Mouse (Mus musculus) ovary, postnatal 36 days (tissue): ENCODE data around the gene Mcm9.
A peak's percentile ranks its signal among the peaks of the same experiment; 100 is the strongest.
"Not testable (repeated sequence)": the region's sequence is repeated elsewhere in the genome, so short reads cannot be mapped to it uniquely, and the experiment has no call there.

ENCODE experiments used
- DNase-seq: peaks from one replicate; pipeline ENCODE4 v3.0.0; 2022; ENCODE audit warnings: low spot score, mixed read lengths

Gene Mcm9

DNA sequence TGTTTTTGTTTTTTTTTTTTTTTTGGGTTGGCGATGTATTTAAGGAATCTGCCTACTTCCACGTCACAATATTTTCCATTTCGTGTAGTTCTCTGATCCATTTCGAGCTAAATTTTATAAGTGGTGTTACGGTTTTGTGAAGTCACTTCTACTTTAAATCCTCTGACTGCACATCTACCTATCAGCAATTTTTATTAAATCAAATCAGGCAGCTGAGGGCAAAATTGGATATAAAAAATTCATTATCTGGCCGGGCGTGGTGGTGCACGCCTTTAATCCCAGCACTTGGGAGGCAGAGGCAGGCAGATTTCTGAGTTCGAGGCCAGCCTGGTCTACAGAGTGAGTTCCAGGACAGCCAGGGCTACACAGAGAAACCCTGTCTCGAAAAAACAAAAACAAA, at the start of gene Mcm9:
TSS of gene Mcm9 (minus strand) at position 101 of the 400 bp plus-strand sequence.
- DNase-seq, result not testable (repeated sequence)

DNA sequence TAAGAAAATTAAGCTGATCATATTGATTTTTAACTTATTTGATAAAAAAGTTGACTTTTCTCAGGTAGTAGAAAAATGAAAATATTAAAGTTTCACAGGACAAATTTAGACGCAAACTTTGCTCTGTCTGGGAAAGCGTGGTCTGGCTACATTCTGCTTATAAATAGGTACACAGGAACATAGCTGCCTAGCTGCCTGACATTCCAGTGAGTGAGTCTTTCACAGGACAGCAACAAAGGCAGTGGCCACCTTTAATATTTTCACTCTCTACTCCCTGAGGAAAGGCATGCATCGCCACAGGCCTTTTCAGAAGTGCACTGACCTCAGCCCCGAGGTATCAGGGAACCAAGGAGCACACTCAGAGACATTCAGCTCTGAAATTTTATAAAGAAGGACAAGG, 31.5 kb upstream of the Mcm9 start:
- DNase-seq, result no peak

DNA sequence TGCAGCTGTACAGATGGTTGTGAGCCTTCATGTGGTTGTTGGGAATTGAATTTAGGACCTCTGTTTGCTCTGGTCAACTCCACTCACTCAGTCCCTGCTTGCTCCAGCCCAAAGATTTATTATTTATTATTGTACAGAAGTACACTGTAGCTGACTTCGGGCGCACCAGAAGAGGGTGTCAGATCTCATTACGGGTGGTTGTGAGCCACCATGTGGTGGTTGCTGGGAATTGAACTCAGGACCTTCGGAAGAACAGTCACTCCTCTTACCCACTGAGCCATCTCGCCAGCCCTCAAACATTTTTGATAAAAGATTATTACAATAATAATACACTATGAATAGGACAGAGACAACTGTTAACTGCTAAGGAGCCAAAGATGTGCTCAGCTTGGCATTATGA, 24.0 kb upstream of the Mcm9 start:
- not testable (repeated sequence) for DNase-seq

DNA sequence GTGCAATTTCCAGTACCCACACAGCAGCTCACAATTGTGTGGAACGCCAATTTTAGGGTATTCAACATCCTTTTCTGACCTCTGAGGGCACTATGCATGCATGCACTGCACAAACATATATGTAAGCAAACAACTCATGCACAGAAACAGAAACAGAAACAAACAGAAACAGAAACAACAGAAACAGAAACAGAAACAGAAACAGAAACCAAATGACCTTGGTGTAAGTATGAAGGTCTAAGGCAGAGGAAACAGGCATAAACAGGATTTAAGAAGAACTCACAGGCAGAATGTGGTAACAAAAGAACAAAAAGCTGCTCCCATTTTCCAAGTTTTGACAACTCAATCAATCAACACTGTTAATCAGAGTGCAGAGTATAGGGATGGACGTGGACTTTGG, 20.4 kb upstream of the Mcm9 start:
- DNase-seq, result no peak

DNA sequence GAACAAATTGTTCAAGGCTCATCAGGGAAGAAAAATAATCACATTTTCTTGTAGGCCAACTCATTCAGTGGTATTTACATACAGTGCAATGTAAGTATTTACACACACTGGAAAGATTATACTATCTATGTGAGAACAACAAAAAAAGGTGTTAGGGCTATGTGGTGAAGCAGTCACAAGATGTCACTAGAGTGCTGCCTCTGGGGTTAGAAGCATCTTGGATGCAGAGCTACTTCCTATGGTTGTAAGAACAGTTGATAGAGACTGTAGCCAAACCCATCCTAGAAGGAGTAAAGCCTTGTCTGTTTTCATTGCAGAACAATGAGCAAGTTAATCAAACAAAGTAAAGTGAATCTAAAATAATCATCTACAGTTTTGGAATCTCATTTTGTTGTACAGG, 11.3 kb upstream of the Mcm9 start:
- DNase-seq, result no peak

DNA sequence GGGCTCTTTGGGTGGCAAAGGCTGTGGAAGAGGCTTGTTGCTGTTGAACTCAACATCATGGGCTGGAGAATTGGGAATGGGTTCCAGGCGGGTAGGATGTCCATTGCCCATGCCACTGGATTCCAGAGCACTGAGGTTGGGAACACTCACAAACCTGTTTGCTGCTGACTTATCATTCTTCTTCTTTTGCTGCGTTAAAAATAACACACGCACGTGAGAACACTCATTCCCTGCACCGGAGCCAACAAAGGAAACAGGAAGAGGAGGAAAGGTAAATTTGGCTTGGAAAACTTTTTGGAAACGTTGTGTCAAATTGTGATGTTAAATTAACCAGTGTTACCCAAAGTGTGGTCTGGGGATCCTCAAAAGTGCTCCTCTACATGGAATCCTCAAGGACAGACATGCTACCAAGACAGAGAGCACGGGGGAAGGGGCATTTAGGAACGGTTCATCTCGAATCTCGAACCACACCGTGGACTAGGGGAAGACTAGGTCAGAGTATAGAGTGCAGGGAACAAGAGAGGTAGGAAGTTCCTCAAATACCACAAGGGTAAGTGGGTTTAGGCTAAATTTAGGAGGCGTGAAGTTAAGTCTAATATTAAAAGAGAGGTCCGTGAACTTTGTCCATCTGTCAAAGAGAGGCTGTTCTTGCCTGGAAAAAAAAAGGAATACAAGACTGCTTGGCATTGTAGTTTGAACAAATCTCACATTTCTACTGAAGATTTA, 5.2 kb upstream of the Mcm9 start:
- DNase-seq, result no peak

DNA sequence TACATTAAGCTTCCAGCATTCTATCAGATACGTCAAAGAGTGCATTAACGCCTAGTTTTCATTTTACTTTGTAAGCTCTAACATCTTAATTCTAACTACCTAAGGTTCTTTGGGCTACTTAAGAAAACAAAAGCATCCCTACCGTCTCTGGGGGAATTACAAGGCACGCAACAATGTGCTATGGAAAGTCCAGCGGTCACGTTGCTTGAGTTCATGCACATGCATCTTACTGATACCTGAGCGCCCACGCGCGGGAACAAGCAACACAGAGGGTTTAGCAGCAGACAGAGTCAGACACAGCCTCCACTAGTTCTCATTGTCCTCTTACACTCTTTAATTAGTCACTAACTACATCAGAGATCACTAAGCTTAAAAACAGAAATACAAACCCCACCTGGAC, 3.9 kb upstream of the Mcm9 start:
- DNase-seq, result no peak

DNA sequence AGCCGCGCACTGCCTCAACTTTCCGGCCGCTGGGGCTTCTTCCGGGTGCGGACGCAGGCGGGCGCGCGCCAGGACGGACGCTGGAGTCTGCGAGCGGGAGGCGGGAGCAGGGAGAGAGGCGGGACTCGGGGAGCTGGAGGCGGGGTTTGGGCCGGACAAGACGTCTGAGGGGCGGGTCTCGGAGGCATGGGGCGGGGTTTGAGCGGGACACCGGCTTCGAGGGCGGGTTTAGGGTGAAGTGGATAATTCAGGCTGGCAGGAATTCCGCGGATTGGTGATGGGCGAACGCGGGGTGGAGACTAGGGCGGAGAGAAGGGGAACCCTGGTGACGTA, 355 bp downstream of the Mcm9 start:
- DNase-seq, result peak; percentile 95

DNA sequence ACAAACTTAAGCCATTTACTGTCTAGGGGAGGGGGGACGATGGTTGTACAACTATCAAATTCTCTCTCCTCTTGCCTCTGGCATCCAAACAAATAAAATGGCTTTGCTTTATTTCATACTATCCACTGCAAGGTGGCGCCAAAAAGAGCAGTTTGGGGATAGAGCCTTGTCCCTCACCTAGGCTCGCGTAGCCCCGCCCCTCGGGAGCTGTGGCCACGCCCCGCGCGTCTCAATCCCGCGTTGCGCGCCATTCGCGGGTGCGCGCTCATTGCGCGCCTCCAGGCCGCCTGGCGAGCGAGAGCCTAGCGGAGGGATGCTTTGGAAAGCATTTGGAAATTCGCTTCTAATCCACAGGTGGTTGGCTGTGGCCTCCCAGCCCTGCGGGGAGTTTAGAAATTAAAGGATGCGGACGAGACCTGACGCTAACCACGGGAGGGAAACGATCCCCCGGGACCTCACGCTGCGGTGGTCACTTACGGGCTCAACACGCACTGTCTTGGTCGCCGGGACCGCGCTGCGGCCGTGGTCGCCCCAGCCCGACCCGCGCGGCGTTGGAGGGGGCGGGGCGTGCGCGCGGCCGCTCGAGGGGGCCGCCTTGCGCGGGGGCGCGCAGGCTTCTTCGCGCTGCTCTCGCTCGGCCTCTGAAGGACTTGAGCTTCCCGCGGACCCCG, 857 bp downstream of the Mcm9 start:
- DNase-seq, result peak; percentile 92

DNA sequence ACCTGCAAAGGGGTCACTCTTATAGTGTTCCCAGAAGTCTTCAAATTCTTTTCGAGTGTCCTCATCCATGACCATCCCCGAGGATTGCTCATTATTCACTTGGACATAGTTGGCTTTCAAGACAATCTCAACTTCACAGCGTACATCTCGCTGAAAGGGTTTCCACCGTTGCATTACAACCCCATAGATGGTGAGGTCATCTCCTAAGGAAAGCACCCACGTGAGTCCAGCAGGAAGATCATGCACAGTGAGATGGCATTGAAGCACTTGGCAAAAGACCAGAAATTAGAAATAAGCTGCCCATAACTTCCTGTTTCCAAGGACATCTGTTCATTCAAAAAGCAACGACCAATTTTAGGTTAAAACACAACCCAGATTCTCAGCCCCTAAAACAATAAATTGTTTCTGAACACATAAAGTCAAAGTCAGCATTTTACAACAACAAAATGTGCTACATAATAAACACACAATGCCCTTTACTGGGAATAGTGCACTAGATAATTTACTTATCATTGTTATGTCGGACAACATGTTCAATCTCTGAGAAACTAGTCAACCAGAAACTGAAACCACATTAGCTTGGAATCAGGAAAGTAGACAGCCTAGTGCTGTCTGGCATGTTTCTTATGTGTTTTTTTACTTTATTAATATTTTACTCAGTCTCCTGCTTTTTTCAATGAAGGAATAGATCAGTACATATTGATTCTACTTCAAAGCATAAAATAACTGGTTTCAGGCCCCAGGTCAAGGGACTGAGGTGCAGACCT, 14.2 kb downstream of the Mcm9 start:
- DNase-seq, result no peak

DNA sequence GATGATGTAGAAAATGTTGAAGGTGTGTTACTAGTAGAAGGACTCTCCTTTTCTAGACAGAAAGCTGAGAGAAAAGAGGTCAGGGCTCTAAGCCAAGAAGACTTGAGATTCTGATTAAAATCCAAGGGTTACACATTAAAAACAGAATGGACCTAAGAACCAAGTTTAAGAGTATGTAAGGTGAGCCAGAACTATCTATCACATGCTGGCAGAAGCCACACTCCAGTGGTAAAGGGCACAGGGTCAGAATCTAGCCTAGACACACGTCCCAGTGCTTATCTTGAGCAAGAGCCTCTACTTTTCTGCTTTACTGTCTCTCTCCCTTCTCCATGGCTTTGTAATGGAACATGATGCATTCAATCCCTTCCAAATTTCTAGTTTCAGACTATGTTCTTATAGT, 16.3 kb downstream of the Mcm9 start:
- no peak for DNase-seq

DNA sequence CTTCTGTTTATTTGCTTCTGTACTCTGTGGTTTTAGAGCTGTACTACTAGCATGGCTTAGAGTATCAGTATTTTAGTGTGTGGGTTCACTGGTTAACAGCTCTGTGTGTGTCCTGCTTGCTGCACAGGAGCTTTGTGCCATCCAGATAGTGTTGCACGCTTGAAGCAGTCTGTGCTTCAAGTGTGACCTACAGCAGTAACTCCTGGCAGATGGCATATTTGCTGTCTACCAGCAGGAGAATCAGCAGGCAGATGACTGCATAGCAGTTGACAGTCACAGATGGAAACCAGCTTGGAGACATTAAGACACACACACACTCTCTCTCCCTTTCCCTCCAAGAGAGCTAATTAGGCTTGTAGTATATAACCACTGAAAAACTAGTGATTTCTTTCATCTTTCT, 18.1 kb downstream of the Mcm9 start:
- DNase-seq, result no peak

DNA sequence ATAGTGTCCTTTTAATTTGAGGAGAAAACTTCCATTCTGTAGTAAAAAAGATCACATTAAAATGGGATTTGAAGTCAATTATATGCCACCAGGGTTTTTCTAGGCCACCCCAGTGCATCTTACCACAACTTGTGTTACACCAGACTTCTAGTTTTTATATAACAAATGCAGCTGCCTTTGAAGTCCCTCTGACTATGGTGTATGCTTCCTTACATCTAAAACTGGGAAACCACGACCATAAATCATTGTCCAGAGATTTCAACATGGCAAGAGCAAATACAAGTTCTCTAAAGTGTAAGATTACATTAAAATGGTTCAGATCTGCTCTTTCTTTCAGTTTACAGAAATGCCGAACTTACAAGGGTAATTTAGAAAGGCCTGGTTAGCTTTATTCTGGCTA, 22.0 kb downstream of the Mcm9 start:
- DNase-seq, result no peak

DNA sequence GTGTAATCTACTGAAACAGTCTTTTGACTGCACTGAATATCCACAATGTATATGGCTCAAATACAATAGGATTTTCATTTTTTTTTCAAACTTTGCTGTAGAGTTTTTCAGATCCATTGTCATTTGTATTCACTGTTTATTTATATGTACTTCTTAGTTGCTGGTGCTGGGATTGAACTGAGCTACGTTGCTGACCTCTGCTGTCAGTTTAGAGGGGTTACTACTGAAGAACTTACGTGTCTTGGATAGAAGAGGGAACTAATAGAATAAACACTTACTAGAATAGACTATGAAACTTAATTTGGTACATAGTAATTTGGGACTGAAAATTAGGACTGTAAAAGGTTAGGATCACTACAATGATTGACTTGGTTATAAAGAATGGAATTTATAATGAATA, 24.9 kb downstream of the Mcm9 start:
- DNase-seq, result no peak

DNA sequence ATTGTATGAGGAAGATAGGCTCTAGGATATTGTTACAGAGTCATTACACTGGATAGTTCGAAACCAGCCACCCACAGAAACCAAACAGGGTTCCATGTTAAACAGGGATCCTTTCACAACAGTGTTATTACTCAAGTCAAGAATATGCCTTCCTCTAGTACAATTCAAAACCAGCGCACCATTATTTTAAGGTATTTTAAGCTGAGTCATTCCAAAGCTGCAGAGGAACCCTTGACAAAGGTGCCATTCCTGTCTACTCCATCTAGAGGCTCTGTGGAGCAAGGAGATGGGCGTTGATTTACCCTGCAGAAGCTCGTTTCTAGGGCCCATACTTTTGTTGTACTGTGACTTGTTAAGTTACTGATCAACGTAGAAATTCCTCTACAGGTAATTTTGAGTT, 31.4 kb downstream of the Mcm9 start:
- no peak for DNase-seq

DNA sequence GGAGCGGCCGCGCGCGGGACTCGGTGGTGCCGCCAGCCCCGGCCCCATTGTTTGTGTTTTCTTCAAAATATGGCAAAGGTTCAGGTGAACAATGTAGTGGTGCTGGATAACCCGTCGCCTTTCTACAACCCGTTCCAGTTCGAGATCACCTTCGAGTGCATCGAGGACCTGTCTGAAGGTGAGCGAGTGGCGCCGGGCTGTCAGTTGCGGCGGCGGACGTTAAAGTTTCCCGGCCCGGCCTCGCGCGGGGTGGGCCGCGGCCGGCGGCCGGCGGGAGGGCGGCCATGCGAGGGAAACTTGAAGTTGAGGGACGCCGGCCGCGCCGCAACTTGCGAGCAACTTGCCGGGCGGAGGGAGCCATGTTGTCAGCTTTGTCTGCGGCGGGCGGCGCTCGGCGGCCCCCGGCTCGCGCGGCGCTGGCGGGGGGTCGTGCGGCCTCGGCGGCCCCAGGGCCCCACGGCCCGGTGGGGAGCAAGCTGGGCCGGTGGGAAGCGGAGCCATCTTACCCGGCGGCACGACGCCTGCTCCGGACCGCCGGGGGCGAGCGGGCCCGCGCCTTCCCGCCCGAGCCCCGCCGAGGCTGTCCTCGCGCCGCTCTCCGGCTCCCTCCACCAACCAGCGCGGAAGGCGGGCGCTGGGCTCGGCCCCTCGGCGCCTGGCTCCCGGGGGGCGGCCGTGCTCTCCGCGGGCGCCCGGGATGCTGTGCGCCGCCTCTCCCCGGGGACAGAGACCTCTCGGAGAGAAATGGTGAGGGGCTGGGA, 32.9 kb downstream of the Mcm9 start:
- peak; percentile 62 for DNase-seq

DNA sequence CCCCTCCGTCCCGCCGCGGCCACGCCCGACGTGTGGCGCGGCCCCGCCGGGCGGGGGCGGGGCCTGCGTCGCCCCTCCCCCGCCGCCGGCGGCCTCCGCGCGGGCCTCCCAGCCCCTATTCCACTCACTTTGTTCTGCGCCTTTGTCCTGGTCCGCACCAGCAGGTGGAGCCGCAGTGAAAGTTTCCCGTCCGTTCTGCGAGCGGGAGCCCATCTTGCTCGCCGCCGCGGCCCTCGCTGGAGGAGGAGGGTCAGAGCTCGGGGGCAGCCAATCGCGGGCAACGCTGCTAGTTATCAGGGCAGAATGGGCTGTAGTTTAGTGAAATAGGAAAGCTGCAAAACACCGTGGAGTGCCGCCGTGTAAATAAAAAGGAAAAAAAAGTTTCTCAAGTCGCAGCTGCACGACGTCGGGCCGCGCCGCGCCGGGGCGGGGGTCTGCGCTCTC, 33.5 kb downstream of the Mcm9 start, which contains the start of gene Asf1a:
TSS of gene Asf1a (plus strand) at position 81 of the 444 bp plus-strand sequence.
- DNase-seq, result peak; percentile 98

DNA sequence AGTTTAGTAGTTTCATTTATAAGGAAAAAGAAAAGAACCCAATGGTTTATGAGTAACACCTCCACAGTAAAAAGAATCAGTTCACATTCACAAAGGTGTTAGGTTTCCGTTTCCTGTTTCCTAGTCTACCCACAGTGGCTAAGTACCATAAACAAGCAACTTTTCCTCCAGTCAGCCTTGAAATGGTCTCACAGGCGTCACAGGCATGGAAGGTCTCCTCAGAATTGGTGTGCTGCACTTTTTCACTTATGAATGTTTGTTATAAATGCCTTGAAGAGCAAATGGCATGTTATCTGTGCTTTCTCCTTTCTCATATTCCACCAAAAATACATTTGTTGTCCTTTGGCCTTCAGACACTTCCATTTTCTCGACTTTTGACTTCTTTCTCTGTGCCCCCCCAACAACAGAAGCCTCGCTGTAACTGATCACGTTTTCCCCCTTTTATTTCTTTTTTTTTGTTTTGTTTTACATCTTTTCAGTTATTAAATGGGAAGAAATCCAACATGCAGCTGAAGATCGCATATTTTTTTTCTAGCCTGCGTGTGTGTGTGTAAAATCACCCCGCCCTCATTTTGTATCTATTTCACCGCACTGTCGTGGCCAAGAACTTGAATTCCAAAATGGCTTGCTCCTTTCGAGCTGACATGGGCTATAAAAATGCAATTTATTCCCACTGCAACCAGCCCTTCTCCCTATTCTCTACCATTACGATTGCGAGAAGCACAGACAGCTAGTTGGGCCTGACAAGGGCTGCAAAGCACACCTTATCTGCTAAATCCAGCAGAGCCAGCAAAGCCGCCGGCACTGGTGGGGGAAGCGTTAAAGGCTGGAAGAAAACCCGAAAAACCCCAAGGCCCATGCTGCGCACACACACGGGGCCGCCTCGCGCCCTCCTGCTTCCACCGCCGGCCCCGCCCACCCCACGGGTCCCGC, 34.2 kb downstream of the Mcm9 start:
- no peak for DNase-seq

DNA sequence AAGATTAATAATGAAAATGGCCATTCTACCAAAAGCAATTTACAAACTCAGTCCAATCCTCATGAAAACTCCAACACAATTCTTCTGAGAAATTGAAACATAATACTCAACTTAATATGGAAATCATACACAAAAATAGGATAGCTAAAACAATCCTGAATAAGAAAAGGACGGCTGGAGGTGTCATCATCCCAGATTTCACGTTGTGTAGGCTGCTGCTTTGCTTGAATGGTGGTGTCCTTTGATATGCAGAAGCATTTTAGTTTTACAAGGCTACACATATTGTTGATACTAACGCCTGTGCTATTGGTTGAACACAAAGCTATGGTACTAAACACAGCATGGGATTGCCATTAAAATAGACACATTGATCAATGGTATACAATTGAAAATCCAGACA, 44.5 kb downstream of the Mcm9 start:
- no peak for DNase-seq

DNA sequence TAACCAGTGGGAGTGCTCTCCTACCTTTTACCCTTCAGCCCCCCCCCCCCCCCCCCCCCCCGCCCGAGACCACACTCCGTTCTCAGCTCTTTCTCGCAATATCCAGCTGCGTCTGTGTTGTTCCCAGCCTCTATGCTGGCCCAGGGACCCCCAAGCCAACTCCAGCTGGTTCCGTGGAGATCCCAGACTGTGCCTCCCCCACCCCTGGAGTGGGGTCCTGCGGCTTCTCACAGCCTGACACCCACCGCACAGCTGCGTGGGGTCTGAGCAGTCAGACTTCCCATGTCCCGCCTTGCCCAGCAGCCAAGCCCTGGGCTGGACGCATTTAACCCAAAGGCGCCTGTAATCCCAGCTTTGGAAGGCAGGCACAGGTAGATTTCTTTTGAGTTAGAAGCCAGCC, 49.2 kb downstream of the Mcm9 start:
- DNase-seq, result no peak

DNA sequence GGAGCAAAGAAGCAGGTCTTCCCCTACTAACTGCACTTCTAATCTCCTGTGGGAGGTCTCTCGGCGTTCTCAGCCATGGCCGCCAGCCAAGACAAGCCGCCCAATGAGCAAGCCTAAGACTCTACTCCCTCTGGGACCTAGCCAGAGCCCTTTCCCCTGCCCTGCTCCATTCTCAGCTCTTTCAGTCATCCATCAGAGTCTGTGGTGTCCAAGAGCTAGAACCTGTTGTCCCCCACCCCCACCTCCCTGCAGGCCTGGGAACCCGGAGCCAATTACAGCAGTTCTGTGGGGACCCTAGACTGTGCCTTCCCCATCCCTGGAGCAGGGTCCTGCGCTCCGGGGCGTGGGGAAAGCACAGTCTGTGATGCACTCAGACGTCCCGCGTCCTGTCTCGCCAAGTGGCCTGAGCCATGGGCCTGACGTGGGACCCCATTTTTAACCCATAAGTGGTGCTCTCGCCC, 49.6 kb downstream of the Mcm9 start:
- peak; percentile 79 for DNase-seq
